Comparison of ENCODE assay signal across 24 mouse cellular contexts in genomic region chr19:27094777-27095478, GRCm38 (mm10).
A peak's percentile ranks its signal among the peaks of the same experiment; 100 is the strongest.
DNase-seq lines count a peak whose midpoint lies in the region; ATAC-seq and TF ChIP-seq lines count a peak whose summit lies in the region.
"Had no signal": no experiment of that assay in that cellular context is flagged by ENCODE, and none has a peak within 500 bp of the region (broad histone marks: within the 10 kb centered on the region; RNA-seq: fewer than 3 reads in every experiment).

No protein-coding gene starts in this region.

- H3K9me3 ChIP-seq in forebrain, postnatal 0 days (ENCODE audit: low read length): no peaks in the 10 kb centered on the region
- H3K9me3 ChIP-seq in forebrain, embryonic 15.5 days: no peaks in the 10 kb centered on the region
- no peaks in the 10 kb centered on the region for H3K9me3 ChIP-seq in hindbrain, embryonic 16.5 days (ENCODE audit: control insufficient read depth, low read length)
- no peaks in the 10 kb centered on the region for H3K9me3 ChIP-seq in hindbrain, embryonic 12.5 days (replicated peaks)
- H3K9me3 ChIP-seq: embryonic facial prominence, embryonic 12.5 days; limb, embryonic 13.5 days; lung, embryonic 15.5 days had no signal

- no peak for DNase-seq in forebrain, postnatal 0 days
- peak; percentile 16 for DNase-seq in retina, postnatal 1 day
- DNase-seq in retina, embryonic 14.5 days (ENCODE audit: low spot score): no peak
- no peak for DNase-seq in cerebellum, adult 11-12 months
- DNase-seq in kidney, postnatal 36 days: no peak
- DNase-seq: adrenal gland, adult 2 months; adrenal gland, postnatal 36 days; cerebellum, adult 9-10 months; cerebellum, postnatal 36 days; embryo, embryonic 11 days; gastrocnemius, postnatal 10 days; heart, postnatal 14 days; kidney, adult 11 months; kidney, postnatal 14 days had no signal

- 62% methylated on average over 13 of the region's 13 CpGs for WGBS in forebrain, postnatal 0 days
- WGBS in forebrain, embryonic 15.5 days: 66% methylated on average over 13 of the region's 13 CpGs
- WGBS in hindbrain, embryonic 16.5 days: 60% methylated on average over 13 of the region's 13 CpGs
- 77% methylated on average over 13 of the region's 13 CpGs for WGBS in hindbrain, embryonic 12.5 days

- no peak overlapping the region for H3K4me2 ChIP-seq in forebrain, postnatal 0 days (ENCODE audit: low read depth)
- H3K4me2 ChIP-seq in forebrain, embryonic 15.5 days (replicated peaks): no peak overlapping the region
- H3K4me2 ChIP-seq in hindbrain, embryonic 16.5 days (ENCODE audit: low read length): peak overlapping the region; percentile 8
- H3K4me2 ChIP-seq in hindbrain, embryonic 12.5 days (replicated peaks): no peak overlapping the region
- H3K4me2 ChIP-seq: embryonic facial prominence, embryonic 12.5 days; limb, embryonic 13.5 days; liver, embryonic 11.5 days; lung, embryonic 15.5 days had no signal

- ATAC-seq in forebrain, postnatal 0 days: peak; percentile 29; the same call in 1 of the 2 replicates
- ATAC-seq in forebrain, embryonic 15.5 days (replicated peaks): no peak
- peak; percentile 73 for ATAC-seq in hindbrain, embryonic 16.5 days
- no peak for ATAC-seq in hindbrain, embryonic 12.5 days (ENCODE audit: low FRiP score)
- ATAC-seq: activated CD4-positive, CD25-positive, alpha-beta regulatory T cell, adult 4 months; forebrain, embryonic 14.5 days had no signal

- 0 out of 2 replicates have a peak, but pooled peaks cover 3% of the 10 kb centered on the region for H3K4me1 ChIP-seq in forebrain, postnatal 0 days (ENCODE audit: insufficient read depth)
- no peaks in the 10 kb centered on the region for H3K4me1 ChIP-seq in forebrain, embryonic 15.5 days
- H3K4me1 ChIP-seq in hindbrain, embryonic 16.5 days (ENCODE audit: control insufficient read depth, insufficient read depth, low read depth, low read length): no peaks in the 10 kb centered on the region
- H3K4me1 ChIP-seq in hindbrain, embryonic 12.5 days: no peaks in the 10 kb centered on the region
- H3K4me1 ChIP-seq: embryonic facial prominence, embryonic 12.5 days; limb, embryonic 13.5 days; lung, embryonic 15.5 days had no signal

- no peak for TF ChIP-seq CTCF in forebrain, postnatal 0 days (IDR thresholded peaks at IDR 0.05; ENCODE audit: low read depth)

- H3K4me3 ChIP-seq in forebrain, postnatal 0 days (ENCODE audit: low read depth, low read length): no peak overlapping the region
- no peak overlapping the region for H3K4me3 ChIP-seq in forebrain, embryonic 15.5 days
- no peak overlapping the region for H3K4me3 ChIP-seq in hindbrain, embryonic 16.5 days (ENCODE audit: low read length)
- no peak overlapping the region for H3K4me3 ChIP-seq in hindbrain, embryonic 12.5 days
- H3K4me3 ChIP-seq: embryonic facial prominence, embryonic 12.5 days; limb, embryonic 13.5 days; lung, embryonic 15.5 days had no signal

- H3K9ac ChIP-seq in forebrain, postnatal 0 days: no peak overlapping the region
- H3K9ac ChIP-seq in forebrain, embryonic 15.5 days (replicated peaks): no peak overlapping the region
- H3K9ac ChIP-seq in hindbrain, embryonic 16.5 days (ENCODE audit: low read depth, low read length): no peak overlapping the region
- no peak overlapping the region for H3K9ac ChIP-seq in hindbrain, embryonic 12.5 days
- H3K9ac ChIP-seq: embryonic facial prominence, embryonic 12.5 days; limb, embryonic 13.5 days; lung, embryonic 15.5 days had no signal

- H3K27ac ChIP-seq in forebrain, postnatal 0 days (ENCODE audit: low read depth, low read length): no peak overlapping the region
- H3K27ac ChIP-seq in forebrain, embryonic 15.5 days (replicated peaks): no peak overlapping the region
- H3K27ac ChIP-seq in hindbrain, embryonic 16.5 days (ENCODE audit: low read depth, low read length): no peak overlapping the region
- no peak overlapping the region for H3K27ac ChIP-seq in hindbrain, embryonic 12.5 days
- H3K27ac ChIP-seq: embryonic facial prominence, embryonic 12.5 days; limb, embryonic 13.5 days; lung, embryonic 15.5 days had no signal

- no peaks in the 10 kb centered on the region for H3K36me3 ChIP-seq in forebrain, postnatal 0 days (ENCODE audit: insufficient read depth)
- no peaks in the 10 kb centered on the region for H3K36me3 ChIP-seq in forebrain, embryonic 15.5 days
- no peaks in the 10 kb centered on the region for H3K36me3 ChIP-seq in hindbrain, embryonic 16.5 days (ENCODE audit: control insufficient read depth, insufficient read depth, low read length)
- no peaks in the 10 kb centered on the region for H3K36me3 ChIP-seq in hindbrain, embryonic 12.5 days
- H3K36me3 ChIP-seq: embryonic facial prominence, embryonic 12.5 days; limb, embryonic 13.5 days; lung, embryonic 15.5 days had no signal

- H3K27me3 ChIP-seq in forebrain, postnatal 0 days (ENCODE audit: insufficient read depth, low read length): no peaks in the 10 kb centered on the region
- H3K27me3 ChIP-seq in forebrain, embryonic 15.5 days: no peaks in the 10 kb centered on the region
- no peaks in the 10 kb centered on the region for H3K27me3 ChIP-seq in hindbrain, embryonic 16.5 days (replicated peaks; ENCODE audit: control insufficient read depth, insufficient read depth, low read length)
- no peaks in the 10 kb centered on the region for H3K27me3 ChIP-seq in hindbrain, embryonic 12.5 days
- H3K27me3 ChIP-seq: CH12.LX; embryonic facial prominence, embryonic 12.5 days; limb, embryonic 13.5 days; lung, embryonic 15.5 days had no signal

Comparison
In these comparisons a context has a peak if more than half of its experiments do, and no peak if none do; other contexts are left out.
1. ATAC-seq: peak in forebrain, postnatal 0 days (single experiment) and hindbrain, embryonic 16.5 days (single experiment); none in forebrain, embryonic 15.5 days (single experiment) and hindbrain, embryonic 12.5 days (single experiment).